Mouse (Mus musculus): ENCODE data around the gene Celf5.

The Celf5 gene

DNA sequence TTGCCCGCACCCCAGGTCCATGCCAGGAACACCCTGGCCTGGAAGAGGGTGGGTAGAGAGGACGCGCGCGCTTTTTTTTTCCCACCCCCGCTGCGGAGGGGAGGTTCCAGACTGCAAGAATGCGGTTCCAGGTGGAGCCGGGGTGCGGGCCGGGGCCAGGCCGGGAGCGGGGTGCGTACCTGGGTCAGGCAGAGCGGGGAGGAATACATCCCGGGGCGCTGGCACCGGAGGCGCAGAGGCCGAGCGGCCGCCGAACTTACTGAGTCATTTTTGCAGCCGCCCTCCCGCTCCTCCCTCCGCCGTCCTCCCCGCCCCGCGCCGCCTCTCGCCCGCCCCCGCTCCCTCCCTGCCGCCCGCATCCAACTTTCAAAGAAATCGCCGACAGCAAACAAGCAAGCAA lies 55.6 kb downstream of the Celf5 start:
- peak; percentile 45 for DNase-seq (ENCODE audit: low spot score)

DNA sequence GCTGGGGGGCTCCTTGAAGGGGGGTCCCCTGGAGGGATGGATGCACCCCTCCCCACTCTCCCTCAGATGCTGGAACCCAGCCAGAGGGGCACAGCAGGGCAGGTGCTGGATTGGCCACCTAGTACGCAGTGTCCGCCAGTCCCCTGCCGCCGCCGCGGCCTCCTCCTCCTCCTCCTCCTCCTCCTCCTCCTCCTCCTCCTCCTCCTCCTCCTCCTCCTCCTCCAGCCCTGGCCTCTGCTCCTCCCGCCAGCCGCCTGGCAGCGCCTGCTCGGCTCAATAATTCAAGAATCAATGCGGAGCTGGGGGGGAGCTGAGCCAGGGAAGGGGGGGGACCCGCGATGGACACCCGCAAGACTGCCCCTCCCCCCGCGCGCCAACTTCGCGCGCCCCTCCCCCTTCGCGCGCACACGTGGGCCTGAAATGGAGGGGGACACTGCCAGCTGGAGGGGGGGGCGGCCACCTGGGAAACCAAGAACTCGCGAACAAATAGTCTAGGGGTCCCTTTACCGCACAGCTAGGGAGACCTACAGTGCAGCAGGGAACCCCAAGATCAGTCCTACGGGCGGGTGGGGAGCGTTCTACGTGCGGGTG lies 56.3 kb downstream of the Celf5 start:
- peak; percentile 15 for DNase-seq (ENCODE audit: low spot score)

DNA sequence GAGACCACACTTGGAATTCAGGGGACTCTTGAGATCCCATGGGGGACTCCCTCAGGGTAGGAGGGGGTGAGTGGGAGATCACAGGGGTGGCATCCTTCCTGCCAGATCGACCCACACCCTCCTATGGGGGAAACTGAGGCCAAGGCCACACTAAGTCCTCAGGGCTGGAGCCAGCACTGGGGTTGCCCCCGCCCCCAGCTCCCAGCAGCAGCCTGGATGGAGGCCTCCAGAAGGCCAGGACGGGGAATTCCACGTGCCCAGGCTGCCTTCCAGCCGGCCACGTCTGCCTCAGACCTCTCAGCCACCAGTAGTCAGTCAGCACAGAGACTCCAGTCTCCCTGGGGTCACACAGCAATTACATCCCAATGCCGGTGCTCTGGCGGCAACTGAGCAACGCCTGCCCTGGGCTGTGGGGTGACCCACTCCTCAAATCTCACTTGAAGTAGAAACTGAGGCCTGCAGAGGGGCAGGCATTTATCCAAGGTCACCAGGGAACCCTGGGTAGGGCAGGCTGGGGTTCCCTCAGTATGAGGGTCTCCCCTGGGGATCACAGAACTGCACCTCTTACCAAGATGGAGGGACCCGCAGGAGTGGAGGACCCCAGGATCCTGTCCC lies 57.2 kb downstream of the Celf5 start:
- peak; percentile 15 for DNase-seq (ENCODE audit: low spot score)

DNA sequence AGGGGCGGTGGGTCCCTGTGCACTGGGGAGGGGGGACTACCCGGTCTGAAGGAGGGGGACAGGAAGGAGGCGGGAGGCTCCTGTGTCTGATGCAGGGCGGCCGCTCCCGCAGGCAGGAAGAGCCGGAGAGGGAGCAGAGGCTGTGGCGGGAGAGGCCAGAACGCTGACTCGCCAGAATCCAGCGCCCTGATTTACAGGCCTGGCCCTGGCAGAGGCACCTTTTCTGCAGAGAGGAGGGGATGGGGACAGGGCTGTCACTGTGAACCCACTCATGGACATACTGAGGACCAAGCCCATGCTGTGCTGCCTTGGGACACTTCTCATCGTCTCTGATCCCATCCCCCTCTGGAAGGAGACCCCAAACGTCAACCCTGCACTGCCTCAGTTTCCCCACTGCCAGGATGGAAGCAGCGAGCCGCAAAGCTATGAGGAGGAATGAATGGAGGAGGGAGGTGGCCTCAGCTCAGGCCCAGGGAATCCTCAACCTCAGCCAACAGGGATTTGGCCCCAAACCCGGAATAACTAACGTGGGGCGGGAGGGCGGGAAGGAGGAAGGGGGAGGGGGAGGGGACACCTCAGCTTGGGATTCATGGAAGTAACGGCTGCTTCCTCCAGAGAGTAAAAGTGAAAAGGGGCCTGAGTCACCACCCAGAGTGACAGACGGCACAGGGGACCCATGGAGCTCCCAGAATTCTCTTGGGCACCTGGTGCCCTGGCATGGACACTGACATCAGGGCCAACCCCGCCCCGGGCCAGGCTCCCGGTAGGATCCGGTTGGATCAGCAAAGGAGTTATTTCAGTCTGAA lies 58.1 kb downstream of the Celf5 start:
- peak; percentile 26 for DNase-seq (ENCODE audit: low spot score)

DNA sequence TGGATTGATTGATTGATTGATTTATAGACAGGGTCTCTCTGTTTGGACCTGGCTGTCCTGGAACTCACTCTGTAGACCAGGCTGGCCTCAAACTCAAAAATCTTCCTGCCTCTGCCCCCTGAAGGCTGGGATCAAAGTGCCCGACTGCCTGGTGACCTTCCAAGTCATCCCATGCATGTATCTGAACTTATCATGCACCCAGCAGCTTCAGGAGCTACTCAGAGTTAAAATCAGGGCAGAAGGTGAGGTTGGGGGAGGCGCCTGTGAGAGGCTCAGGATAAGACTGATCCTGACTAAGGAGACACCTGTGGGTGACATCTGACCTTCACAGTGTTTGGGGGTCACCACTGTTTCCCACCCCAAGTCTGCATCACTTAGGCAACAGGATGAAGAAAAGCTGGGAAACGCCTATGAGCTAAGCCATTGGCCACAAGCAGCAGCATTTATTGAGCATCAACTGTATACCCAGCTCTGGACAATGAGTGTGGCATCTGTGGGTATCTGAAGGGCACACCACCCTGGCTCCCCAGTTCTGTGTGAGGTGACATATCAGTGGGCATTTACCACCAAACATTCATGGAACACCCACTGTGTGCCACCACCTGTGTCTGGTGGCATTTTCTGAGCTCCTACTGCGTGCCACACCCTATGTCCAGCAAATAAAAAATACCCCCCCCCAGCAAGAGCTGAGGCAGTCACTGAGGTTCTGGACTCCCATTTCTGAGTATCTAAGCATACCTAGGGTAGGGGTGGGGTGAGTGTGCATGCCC lies 58.8 kb downstream of the Celf5 start:
- no peak for DNase-seq (ENCODE audit: low spot score)

DNA sequence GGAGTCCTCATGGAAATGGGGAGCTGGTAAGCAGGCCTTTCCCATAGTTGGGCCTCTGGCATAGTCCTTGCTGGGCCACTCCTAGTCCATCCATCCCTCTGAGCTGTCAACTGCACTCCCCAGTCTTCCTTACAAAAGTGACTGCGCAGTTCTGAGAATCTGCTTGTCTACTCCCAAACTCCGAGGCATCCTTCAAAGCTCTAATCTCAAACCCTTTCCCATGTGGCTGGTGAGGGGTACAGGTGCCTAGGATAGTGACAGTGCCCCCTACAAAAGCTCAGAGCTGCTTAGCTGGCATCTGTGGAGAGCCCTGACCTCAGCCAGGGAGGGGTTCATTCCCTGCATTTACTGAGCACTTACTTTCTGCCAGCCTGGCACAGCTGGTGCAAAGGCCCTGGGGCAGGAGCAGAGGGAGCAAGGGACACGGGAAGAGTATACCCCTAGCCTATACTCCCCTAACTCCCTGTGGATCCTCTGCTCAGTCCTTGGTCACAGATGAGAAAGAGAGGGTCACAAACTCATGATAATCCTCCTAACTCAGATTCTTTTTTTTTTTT lies 59.8 kb downstream of the Celf5 start:
- no peak for DNase-seq (ENCODE audit: low spot score)

DNA sequence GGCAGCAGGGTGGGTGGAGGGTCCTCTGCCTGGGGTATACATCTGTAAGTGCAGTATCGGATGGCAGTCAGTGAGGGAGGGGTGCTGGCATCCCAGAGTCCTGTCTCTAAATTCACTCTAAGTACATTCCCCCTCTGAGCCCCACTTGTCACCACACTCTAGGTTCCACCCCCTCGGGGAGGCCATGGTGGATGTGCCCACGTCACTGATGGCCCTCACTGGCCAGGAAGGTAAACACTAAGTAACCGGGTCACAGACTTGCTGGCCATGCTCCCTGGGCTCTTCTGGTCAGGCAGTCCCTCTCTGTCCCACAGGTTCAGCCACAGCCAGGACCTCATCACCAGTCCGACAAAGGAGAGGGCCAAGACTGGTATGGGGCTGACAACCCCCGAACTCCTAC lies 60.3 kb downstream of the Celf5 start:
- DNase-seq (ENCODE audit: low spot score) = no peak

DNA sequence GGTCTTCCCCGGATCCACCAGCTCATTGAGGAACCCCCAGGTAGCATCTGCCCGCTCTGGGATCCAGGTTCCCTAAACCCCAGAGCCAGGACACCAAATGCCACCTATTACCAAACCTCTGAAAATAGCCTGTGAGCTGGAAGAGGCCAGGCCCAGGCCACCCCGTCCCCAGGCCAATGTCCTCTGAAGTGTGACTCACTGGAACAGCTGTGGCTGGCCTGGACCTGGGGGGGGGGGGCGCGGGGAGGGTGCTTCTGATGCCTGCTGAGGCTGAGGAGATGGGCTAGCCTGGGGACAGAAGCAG lies 60.8 kb downstream of the Celf5 start:
- DNase-seq (ENCODE audit: low spot score) = no peak

DNA sequence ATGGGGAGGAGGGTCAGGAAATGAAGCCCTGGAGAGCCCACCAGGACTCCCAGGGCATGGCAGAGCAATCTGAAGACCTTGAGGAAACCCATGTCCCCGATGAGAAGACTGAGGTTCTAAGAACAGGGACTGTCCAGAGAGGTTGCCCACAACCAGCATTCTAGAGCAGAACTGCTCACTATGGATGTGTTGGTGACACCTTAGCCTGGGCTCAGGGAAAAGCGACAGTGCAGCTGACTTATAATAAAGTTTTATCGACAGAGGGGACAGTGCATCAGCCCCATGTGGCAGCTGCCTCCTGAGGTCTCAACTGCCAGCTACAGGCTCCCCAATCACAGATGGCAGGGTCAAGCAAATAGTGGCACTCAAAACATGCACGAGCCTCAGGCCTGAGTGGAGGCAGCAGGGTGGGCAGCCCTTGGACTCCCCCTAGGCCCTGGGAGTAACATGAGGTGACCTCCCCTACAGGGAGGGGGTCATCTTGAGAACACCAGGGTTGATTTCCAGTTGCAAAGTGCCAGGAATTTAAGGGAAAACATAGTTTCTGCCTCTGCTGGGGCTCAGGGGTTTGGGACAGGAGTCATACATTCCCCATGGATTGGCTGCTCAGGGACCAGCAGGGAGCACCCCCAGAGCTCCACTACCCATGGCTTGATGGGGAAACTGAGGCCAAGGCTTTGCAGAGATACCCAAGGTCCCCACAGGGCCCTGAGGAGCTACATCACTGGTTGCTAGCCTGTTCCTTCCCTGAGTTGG lies 61.3 kb downstream of the Celf5 start:
- DNase-seq (ENCODE audit: low spot score) = no peak

DNA sequence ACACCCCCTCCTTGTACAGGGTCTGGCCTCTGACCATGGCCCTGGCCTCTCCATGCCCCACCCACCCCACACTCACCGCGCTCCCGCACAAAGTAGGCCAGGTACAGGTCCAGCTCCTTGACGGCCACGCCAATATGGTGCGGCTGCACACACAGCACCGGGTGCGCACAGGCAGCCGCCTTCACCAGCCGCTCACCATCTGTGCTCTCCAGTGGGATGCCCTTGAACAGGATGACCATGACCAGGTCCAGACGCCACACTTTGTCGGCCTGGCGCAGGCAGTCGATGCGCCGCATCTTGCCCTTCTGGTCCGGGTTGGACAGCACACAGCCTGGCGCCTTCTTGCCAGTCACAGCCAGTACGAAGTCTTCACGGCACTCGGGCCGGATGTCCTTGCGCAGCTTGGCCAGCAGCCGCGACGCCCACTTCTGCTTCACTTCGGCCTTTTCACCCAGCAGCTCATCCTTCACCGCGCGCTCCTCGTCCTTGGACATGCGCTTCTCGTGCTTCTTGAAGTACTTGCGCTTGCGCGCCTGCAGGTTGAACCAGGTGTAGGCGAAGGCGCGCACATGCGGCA lies 62.2 kb downstream of the Celf5 start:
- no peak for DNase-seq (ENCODE audit: low spot score)

DNA sequence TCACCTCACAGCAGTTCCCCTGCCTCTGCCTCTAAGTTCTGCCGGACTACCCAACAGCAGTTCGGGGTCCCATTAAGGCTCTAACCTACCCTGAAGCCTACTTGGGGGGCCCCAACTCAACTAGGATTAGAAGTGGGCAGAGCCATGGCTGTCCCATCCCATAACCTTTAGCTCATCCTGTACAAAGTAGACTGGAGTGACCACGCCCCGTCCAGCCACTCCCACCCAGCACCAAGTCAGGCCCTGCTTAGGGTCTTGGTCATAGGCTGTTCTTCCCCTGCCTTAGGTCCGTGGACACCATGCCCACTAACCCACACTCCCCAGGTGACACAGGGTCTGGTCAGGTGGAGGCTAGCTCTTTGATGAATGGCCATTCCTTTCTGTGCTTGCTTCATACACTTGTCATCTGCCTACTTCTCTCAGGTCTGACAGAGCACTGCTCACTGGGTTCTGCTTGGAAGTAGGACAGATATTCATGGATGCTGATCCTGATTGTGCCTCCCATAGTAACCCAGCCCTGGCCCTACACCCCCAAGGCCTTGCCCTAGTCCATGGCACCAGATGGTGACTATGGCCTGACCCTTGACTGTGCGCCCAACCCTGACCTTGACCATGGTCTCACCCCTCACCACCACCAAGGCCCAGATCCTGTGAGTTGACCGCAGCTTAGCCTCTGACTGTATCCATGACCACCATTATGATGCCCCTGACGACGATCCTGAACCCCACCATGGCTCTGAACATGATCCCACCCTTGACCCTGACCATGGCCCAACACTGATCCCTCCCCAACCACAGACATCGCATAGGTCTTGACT lies 63.2 kb downstream of the Celf5 start:
- DNase-seq (ENCODE audit: low spot score) = no peak

DNA sequence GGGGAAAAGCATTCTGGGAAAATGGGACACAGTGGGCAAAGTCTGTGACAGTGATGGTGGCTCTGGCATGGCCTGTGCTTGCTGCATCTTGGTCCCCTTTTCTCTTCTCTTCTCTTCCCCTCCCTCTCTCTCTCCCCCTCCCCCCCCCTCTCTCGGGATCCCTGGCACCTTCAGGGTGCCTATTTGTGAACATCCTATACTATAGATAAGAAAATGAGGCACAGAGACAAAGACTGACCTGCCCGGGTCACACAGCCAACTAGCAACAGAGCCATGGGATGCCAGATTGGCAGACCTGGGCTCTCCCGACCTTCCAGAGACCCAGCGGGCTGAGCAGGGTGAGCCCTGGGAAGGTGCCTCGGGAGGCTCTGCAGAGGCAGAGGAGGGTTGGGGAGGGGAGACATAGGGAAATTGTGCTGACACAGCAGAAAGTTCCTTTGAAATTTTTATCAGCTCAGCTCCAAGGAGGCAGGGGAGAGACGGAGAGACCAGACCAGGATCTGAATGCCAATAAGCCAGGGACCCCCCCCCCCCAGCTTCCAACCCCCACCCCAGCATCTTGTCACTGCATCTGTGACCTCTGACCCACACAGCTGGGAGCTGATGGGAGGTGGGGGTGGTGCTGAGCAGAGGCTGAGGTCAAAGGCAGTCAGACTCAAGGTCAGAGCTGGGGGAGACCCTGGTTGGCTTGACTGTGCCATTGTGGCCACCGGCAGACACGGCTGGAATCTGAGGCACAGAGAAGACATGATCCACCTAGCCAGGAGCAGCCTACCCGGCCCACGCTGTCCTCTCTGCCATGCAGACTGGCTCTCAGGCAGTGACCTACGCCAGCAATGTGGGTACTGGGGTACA lies 64.1 kb downstream of the Celf5 start:
- DNase-seq (ENCODE audit: low spot score) = no peak

DNA sequence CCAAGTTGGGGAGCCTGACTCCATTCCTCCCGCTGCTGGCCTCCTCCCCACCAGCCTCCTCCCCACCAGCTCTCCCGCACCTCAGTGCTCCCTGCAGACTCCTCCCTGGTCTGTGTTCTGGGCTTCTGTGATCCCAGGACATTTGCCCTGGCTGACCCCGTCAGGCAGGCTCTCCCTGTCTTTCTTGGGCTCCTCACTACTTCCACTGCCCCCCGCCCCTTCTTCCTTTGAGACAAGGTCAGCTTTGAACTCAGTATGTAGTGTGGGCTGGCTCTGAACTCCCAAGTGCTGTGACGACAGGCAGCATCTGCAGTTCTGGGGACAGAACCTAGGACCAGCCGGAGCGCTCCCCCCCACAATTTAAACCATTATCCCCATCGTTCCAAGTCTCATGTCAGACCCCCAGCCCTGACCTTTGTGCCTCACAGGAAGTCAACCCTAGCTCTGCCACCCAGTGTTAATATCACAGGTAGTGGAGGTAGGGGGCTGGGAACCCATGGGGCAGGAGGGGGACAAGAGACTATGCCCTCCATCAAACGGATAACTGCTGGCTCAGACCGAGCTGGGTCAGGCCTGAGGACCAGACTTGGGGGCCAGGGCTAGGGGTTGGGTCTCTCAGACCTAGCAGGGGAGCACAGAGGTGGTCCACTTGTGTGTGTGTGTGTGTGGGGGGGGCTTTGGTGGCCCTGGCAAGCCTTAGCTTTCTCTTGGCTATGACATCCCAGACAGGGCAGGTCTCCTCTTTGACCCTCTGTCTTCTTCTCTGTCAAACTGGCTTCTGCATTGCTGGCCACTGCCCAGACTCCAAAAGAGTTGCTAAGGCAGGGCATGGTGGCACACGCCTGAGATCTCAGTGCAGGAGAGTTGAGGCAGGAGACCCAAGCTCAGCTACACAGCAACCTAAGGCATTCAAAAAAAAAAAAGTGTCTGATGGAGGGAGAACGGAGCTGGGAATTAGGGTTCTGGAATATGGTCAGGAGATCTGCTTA lies 65.0 kb downstream of the Celf5 start:
- no peak for DNase-seq (ENCODE audit: low spot score)

DNA sequence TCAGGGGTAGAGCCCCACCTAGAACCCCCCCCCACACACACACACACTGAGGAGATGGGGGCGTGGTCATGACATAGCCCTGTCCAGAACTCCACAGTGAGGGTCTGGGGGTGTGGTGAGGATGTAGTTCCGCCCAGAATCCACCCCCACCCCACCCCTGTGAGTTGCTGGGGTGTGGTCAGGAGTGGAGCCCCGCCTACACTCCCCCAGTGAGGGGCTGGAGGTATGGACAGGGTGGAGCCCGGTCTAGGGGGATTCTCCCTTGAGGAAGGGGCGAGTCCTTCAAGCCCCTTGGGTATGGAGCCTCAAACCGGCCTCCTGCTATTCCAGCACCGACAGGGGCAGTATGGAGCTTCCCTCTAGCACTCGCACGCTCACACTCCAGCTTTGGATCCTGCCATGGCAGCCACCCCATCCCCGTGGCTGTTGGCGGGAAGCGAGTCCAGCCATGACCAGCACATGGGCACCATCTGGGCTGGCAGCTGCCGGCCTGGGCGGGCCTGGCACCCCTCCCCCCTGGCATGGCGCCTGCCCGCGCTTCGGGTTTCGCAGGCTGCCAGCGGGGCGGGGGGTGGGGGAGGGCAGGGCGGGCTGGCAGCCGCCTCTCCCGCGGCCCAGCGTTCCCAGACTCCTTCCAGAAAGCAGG lies 65.8 kb downstream of the Celf5 start:
- DNase-seq (ENCODE audit: low spot score) = peak; percentile 71

DNA sequence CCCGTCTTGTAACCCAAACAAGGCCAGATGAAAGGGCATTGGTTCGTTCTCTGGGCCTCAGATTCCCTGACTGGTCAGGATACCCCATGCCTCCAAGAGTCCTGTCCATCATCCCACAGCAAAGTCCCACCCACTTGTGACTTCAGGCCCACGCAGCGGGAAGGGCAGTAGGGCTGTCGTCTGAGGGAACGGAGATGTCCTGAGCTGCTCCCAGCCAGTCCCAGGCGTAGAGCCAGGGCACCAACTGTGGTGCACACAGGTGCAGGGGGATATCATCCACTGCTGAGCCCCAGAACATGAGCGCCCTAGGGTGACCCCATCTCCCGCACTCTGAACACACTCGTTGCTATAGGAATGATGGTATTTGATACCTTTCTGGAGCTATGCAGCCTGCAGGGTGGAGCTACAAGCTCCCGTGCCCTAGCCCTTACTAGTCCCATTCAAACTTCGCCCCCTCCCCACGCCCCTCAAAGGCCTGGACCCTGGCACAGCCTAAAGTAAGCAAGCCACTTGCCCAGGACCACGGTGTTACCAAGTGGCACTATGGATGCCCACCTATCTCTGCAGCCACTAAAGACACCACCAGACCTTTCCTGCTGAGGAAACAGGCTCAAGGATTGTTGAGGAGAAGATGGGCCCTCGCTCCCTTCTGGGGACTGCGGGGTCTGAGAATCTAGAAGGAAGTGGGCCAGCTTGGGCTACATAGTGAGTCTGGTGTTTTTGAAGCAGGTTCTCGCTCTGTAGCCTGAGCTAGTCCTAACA lies 66.8 kb downstream of the Celf5 start:
- no peak for DNase-seq (ENCODE audit: low spot score)

DNA sequence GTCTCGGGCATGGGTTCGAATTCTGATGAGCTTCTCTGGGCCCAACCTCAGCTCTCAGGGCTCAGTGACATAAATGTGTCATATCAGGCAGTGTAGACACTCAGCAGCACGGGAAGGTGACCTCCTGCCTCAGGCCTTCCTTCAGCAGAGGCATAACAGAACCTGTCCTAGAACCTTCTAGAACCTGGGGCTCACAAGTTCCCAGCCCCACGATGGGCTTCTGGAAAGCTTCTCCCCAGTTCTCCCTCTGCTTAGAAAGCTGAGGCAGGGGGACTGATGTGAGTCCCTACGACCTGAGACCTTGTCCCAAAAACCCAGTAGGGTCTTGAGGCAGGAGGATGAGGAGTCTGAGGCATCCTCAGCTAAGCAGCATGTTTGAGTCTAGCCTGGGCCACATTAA lies 67.4 kb downstream of the Celf5 start:
- DNase-seq (ENCODE audit: low spot score) = no peak

DNA sequence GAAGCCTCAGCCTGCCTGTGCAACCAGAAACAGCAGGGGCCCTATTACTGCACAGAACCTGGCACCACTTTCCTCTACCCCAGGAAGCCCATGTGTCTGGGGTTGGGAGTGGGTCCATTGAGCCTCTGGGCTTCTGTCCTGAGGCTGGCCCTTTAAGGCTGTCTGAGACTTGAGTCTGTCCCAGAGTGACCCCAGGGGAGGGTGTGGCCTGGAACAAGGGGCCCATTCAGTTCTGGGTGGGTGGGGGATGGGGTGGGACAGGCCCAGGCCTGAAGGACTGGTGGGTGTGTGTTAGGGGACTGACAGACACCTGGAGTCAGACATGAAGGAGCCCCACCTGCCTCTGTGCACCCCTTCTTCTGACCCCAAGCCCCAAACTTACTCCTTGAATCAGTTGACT lies 67.8 kb downstream of the Celf5 start:
- no peak for DNase-seq (ENCODE audit: low spot score)

Measured in ovary, postnatal 10 days (tissue).